Mouse (Mus musculus): Measurements from ENCODE around the gene Fbxl2.

DNA sequence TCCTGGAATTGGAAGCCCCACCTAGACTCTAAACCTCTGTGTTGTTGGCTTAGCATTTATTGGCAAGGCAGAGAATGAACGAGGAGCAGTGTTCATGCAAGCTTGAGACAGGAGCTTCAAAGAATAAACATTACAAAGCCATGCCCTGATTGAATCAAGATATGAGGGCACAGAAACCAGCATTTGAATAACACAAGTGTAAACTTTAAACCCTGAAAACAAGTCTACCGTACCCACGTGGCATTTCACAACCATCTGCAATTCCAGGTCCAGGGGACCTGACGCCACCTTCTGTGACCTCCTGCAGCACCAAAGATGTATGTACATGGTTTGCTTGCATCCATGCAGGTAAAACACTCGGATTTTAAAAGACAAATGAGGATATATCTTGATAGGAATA is 123.3 kb downstream of the Fbxl2 start:
- TF ChIP-seq CTCF (IDR thresholded peaks at IDR 0.05; ENCODE audit: borderline replicate concordance, control insufficient read depth, extremely low read depth, insufficient read depth, low read length, poor library complexity) (no peak), POLR2A (IDR thresholded peaks at IDR 0.05; ENCODE audit: control insufficient read depth, extremely low read depth, insufficient read depth, low read length, poor library complexity) (no peak)

Data from thymus, adult 2 months (tissue).